Mouse (Mus musculus): ENCODE data around the gene Nsd2. TPM values are rescaled to one million over a fixed set of nuclear protein-coding genes. Genes with fewer than 3 reads are reported as not detected.
"Not testable (repeated sequence)": the region's sequence is repeated elsewhere in the genome, so short reads cannot be mapped to it uniquely, and the experiment has no call there.

Gene Nsd2
- polyA plus RNA-seq, 1 experiment from 2014 or later = 90.3 TPM

DNA sequence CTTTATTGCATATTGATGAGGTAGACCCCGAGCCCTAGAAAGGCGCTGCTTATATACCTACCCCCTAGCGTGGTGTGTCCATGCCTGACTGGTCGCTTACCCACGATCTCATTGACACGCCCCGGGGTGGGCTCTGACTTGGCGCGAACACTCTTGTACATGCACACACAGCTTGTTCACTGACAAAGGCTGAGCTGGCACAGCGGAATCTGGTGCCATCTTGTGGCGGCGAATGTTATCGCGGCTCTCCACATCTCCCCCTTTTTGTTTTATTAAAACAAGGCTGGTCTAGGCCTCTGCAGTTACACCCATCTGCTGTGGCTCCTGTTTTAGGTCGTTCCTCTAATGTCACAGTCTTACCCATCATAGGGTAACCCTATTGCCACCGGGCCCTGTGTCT, 126.5 kb downstream of the Nsd2 start:
- not testable (repeated sequence) for H3K4me3 ChIP-seq; H3K4me1 ChIP-seq; DNase-seq (ENCODE audit: low spot score); H3K36me3 ChIP-seq; H3K27ac ChIP-seq; H3K9me3 ChIP-seq (replicated peaks); H3K27me3 ChIP-seq (ENCODE audit: low read depth, poor library complexity, severe bottlenecking)
- WGBS = 85% methylated on average over 16 of the region's 16 CpGs

Small RNA genes lying within 50 kb of the gene (microRNA-seq; reads per million reads assigned to microRNA genes)
- not detected for gene Mir7024

Other genes starting within 250 kb of the Nsd2 start
- 78.8 and 81.4 TPM in 2 replicates for gene Fam53a, start 191.1 kb upstream of the Nsd2 start, polyA plus RNA-seq (2016; fragmentation: Nextera tagmentation; extraction: Ambion mirVana)
- 0.30 and 0.91 TPM in 2 replicates for gene Gm9903, start 190.8 kb upstream of the Nsd2 start, polyA plus RNA-seq (2016; fragmentation: Nextera tagmentation; extraction: Ambion mirVana)
- 340 and 345 TPM in 2 replicates for gene Slbp, start 168.2 kb upstream of the Nsd2 start, polyA plus RNA-seq (2016; fragmentation: Nextera tagmentation; extraction: Ambion mirVana)
- gene Tacc3, start 162.6 kb upstream of the Nsd2 start, polyA plus RNA-seq (2016; fragmentation: Nextera tagmentation; extraction: Ambion mirVana) = 323 and 325 TPM in 2 replicates
- 40.5 and 47.2 TPM in 2 replicates for gene Tmem129, start 162.3 kb upstream of the Nsd2 start, polyA plus RNA-seq (2016; fragmentation: Nextera tagmentation; extraction: Ambion mirVana)
- gene Fgfr3, start 99.1 kb upstream of the Nsd2 start, polyA plus RNA-seq (2016; fragmentation: Nextera tagmentation; extraction: Ambion mirVana) = 4.9 and 10.5 TPM in 2 replicates
- gene Letm1, start 37.9 kb upstream of the Nsd2 start, polyA plus RNA-seq (2016; fragmentation: Nextera tagmentation; extraction: Ambion mirVana) = 65.0 and 66.8 TPM in 2 replicates
- gene Nelfa, start 115.7 kb downstream of the Nsd2 start, polyA plus RNA-seq (2016; fragmentation: Nextera tagmentation; extraction: Ambion mirVana) = 90.5 and 93.8 TPM in 2 replicates
- 174 TPM in 2 replicates for gene Gm1673, start 162.7 kb downstream of the Nsd2 start, polyA plus RNA-seq (2016; fragmentation: Nextera tagmentation; extraction: Ambion mirVana)
- gene Nat8l, start 175.3 kb downstream of the Nsd2 start, polyA plus RNA-seq (2016; fragmentation: Nextera tagmentation; extraction: Ambion mirVana) = 0.15 and 0.18 TPM in 2 replicates

All from limb, embryonic 10.5 days (tissue).